Mouse (Mus musculus) C2C12 (cell line): ENCODE measurements at regions not wholly inside any gene's neighbourhood (a gene's known extent, or its start where the extent isn't known, plus 50 kb on each side); places are given as distances from the start of the nearest gene placed in this dataset.

Source experiments
- CEBPB ChIP-seq: IDR thresholded peaks from one replicate; pipeline ENCODE4 v1.6.1; 2011; ENCODE audit warnings: low read depth, mild to moderate bottlenecking, control low read depth, moderate library complexity
- CTCF ChIP-seq: IDR thresholded peaks from one replicate; pipeline ENCODE4 v1.5.1; 2011; ENCODE audit not compliant: control insufficient read depth, insufficient read depth, insufficient read length
- FOSL1 ChIP-seq: IDR thresholded peaks from one replicate; pipeline ENCODE4 v1.8.0; 2011; ENCODE audit warnings: mild to moderate bottlenecking, low read length; ENCODE audit not compliant: poor library complexity, insufficient read depth, severe bottlenecking
- MAX ChIP-seq: IDR thresholded peaks from one replicate; pipeline ENCODE4 v1.6.1; 2011; ENCODE audit warnings: mild to moderate bottlenecking, control low read depth
- MYOD1 ChIP-seq: IDR thresholded peaks from one replicate; pipeline ENCODE4 v1.6.1; 2011; ENCODE audit warnings: low read depth; ENCODE audit not compliant: control insufficient read depth, insufficient read length
- MYOG ChIP-seq: IDR thresholded peaks from one replicate; pipeline ENCODE4 v1.6.1; 2011; ENCODE audit not compliant: control insufficient read depth, insufficient read length; ENCODE audit errors: extremely low read depth
- USF1 ChIP-seq: IDR thresholded peaks from one replicate; pipeline ENCODE4 v1.6.1; 2011; ENCODE audit warnings: low read depth, mild to moderate bottlenecking, control low read depth, moderate library complexity

DNA sequence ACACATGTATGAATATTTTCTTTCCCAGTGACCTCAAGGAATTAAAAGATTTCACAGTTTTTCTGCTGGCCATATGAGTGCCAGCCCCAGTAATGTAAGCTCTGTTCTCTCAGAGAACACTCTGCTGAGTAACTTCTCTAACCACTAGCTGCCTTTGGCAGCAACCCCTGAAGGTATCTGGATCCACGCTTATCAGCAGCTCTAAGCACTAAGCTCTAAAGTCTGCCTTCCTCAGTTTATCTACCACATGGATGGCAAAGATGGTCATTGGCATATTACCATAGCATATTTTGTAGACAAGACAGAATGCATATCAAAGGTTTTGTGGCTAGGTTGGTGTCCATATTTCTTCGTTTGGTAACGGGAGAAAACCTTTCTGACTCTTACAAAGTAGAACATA lies 592.3 kb upstream of the Chrm3 start:
- TF ChIP-seq CEBPB: no peak
- no peak for TF ChIP-seq CTCF
- no peak for TF ChIP-seq MAX
- no peak for TF ChIP-seq USF1
- no peak for TF ChIP-seq MYOD1
- no peak for TF ChIP-seq MYOG
- TF ChIP-seq FOSL1: no peak
